Mouse (Mus musculus): ENCODE results near the gene Rab8a. TPM values are rescaled to one million over a fixed set of nuclear protein-coding genes. Genes with fewer than 3 reads are reported as not detected.
A peak's percentile ranks its signal among the peaks of the same experiment; 100 is the strongest.

The Rab8a gene
- polyA plus RNA-seq, 3 experiments from 2014 or later, result 134 to 245 (median 197) TPM

DNA sequence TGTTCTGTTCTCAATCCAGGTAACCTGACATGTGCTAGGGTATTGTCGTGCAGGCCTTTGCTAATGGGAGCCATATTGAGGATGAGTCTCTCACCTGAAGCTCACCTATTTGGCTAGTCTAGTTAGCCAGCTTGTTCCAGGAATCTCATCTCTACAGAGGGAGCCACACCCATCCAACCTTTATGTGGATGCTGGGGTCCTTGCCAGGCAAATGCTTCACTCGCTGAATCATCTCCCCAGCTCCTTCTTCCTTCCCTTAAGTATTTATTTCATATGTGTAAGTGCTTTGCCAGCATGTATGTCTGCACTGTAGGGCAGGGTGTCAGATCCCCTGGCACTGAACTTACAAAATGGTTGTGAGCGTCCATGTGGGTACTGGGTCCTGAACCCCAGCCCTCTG lies 14.4 kb upstream of the Rab8a start:
- no peak for ATAC-seq

DNA sequence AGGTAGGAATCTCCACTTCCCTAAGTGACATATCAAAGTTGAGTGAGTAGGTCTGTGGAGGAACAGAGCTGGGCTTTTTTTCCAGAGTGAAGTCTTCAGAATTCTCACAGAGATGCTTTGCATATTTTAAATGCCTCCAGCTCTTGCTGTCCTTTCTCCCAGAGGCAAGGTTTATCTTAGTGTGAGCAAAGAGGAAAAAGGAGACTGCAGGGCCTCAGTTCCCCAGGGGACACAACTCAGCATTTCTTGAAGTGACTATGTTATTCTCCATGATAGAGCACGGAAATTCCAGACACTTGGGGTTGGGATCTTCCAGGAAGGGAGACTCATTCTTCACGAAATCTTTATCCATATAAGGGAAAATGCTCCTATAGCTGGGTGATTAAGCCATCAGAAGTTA lies 13.7 kb upstream of the Rab8a start:
- ATAC-seq, result no peak

DNA sequence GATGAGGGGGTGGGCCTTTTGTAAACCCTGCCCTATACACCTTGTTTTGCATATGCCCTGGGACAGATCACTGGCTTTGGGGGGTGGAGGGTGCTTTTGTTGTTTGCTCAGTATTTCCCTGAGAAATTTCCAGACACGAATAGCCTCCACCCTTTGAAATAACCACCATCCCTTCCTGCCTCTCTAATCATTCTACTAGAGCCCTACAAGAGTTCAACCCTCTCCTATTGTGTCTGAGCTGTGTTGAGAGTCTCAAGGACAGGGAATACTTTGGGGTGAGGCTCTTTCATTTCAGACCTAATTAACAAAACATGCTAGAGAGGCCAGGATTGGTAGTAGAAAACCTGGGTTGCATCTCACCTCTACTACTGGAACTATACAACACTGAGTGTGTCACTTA lies 11.9 kb upstream of the Rab8a start:
- no peak for ATAC-seq

DNA sequence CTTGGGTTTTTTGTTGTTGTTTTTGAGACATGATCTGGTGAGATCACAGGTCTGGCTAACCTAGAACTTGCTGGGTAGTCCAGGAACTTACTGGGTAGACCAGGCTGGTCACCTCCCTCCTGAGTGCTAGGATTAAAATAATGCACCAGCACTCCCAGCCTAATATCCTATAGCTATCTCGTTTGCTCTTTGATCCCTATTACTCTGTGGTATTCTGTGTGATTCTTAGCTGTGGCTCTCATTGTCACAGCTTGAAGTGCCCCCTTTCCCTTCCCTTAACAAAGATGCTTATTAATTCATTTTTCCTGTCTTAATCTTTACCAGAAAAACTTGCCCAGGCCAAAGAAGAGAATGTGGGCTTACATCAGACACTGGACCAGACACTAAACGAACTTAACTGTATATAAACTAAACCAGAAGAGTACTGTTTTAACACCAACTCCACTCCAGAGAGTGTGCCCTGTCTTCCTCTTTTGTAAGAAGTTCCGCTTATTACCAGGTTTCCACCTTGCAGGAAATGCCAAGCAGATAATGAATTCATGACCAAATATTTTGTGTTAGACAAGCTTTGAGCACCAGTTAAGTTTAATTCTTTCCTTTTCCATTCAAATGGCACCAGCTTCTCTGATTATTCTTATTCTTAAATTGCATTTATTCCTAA lies 9.5 kb upstream of the Rab8a start:
- no peak for ATAC-seq

DNA sequence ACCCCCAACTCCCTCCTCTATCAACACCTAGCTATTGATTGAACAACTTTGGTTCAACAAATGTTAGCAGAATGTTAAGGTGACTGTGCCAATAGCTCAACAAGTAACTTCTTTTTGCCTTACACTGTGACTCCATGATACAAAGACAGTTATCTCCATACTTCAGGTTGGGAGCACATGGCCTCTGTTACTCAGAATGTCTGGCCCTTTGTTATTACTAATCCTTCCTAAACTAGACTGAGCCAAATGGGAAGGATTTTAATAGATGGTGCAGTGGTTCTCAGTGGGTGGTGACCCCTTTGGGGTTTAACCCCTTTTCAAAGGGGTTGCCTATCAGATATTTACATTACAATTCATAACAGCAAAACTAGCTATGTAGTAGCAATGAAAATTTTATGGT lies 7.6 kb upstream of the Rab8a start:
- no peak for ATAC-seq

DNA sequence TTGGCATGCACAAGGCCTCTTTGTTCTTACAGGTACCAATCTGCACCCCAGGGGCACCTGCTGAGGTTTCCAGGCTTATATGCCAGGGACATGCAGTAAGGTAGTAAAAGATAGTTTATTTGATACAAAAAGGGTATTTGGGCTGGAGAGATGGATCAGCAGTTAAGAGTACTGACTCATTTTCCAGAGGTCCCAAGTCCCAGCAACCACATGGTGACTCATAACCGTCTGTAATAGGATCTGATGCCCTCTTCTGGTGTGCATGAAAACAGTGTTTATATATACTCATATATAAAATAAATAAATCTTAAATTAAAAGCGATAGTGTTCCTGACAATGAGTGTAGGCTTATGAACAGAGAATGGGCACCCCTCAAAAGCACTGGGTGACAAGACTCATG lies 2.9 kb upstream of the Rab8a start:
- ATAC-seq, result no peak

DNA sequence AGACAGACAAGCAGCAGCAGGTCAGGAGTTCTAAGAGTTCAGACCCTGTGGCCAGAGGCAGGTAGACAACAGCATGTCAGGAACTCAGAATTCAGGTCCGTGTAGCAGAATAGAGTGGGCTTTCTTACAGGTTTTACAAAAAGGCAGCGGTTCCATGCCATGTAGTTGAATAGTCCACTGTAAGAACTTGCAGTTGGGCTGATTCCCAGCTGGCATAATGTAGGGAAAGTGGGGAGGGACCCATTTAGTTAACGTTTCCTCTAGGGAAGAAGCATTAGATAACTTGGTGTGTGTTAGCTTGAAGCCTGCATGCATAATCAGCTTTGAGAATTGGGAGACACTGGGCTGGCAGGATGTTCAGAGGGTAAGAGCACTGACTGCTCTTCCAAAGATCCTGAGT lies 2.3 kb upstream of the Rab8a start:
- no peak for ATAC-seq

DNA sequence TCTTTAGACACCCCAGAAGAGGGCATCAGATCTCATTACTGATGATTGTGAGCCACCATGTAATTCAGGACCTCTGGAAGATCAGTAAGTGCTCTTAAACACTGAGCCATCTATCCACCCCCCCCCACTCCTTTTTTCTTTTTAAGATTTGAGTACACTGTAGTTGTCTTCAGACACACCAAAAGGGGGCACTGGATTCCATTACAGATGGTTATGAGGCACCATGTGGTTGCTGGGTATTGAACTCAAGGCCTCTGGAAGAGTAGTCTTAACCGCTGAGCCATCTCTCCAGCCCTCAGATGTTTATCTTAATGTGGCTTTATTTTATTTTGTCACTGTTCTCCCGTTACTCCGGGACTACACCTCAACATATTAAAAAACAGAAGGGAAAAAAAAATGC lies 993 bp upstream of the Rab8a start:
- no peak for ATAC-seq

DNA sequence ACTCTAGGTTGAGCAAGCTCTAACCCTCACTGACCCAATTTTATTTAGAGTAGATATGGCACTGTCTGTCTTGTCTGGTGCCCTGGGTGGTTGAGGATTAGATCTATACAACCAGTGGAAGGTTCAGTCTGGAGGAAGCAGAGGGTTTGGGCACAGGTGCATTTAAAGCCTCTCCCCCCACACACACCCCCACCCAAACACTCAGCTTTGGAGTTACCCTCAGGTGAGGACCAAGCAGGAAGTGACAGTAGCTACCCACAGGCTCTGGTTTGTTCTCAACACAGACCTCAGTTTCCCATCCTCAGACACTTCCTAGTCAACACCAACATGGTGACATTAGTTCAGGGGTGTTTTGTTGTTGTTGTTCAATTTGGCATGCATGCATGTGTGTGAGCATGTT lies 1.8 kb downstream of the Rab8a start:
- ATAC-seq, result no peak

DNA sequence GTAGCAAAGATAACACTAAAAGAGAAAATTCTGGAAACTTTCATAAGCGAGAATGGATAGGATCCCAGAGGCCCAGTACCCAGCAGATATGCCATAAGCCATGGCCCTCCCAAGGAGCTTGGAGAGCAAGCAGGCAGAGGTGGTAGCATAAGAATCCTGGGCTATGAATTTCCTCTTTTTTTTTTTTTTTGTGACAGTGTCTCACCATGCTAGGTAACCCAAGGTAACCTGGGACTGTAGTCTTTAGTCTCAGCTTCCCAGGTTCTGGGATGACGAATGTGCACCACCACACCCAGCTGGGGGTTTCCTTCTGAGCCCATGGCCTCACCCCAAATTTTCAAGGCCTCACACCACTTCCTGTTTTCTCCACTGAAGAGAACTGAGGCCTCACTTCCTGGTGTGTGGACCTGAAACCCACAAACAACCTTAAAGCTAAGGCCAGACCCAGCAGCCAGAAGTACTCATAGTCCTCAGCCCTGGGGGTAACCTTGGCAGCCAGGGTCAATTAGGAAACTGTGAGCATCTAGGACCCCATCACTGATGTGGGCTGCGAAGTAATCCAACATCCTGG lies 8.2 kb downstream of the Rab8a start:
- ATAC-seq, result peak; percentile 96

DNA sequence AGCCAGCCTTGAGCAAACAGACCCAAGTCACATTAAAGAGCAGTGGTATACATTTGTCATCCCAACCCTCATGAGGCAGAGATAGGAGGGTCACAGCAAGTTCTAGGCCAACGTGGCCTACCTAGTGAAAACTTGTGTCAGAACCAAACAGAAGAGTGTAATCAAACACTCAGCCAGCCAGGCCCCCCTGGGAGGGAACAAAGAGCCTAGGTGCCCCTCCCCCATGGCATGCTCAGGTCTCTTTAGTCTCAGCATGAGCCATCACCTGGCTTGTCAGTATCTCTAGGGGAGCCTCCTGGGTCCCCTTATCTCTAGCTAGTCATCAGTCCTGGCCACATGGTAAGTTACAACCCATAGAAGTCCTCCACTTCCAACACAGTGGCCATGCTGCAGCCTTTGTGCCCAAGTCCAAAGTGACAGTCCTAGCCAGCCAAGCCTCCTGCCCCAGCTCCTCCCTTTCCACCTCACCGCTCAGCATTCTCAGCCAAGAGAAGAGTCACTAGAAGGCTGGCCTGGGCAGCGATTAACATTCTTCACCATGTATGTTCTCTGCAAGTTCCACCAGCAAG lies 8.8 kb downstream of the Rab8a start:
- peak; percentile 27 for ATAC-seq

DNA sequence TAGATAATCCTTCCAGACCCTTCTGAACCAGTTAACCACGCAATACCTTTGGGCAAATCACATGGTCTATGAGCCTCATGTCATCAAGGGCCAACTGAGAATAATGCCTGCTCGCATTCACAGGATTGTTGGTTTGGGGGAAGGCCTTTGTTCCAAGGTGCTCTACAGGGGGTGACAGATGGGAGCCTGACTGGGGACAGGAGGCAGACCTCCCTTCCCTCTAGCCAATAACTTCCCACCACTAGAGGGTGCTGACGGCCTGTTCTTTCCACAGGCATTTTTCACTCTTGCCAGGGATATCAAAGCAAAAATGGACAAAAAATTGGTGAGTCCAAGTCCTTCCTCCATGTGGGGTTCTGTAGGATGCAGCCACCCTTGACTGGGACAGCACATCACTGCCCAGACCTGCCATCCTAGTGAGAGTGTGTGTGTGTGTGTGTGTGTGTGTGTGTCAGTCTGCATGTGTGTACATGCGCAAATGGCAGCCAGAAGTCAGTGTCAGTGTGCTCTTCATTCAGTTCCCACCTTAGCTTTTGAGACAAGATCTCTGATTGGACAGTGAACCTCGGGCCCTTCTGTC lies 16.4 kb downstream of the Rab8a start:
- peak; percentile 76 for ATAC-seq

DNA sequence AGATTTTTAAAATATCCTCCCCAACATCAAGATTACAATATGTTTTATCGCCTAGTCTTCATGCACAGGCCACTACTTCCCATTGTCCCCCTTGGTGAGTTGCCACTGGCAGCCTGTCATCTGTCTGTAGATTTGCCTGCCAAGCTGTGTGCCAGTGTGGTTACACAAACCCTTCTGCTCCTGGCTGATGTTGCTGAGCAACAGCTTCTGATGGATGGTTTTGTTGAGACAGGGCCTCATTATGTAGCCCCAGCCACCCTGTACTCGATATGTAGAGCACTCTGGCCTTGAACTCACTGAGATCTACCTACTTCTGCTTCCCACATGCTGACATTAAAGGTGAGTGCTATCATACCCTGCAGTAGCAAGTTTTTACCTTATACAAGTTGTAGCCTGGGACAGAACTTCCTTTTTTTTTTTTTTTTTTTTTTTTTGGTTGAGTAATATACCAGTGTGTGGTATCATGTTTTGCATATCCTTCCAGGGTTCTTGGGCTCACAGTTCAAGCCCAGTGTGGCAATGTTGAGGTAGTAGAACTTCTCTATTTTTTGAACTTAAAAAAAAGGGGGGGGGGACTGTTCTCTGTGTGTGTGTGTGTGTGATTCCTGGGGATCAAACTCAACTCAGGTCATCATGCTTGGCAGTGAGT lies 22.7 kb downstream of the Rab8a start:
- ATAC-seq, result no peak

DNA sequence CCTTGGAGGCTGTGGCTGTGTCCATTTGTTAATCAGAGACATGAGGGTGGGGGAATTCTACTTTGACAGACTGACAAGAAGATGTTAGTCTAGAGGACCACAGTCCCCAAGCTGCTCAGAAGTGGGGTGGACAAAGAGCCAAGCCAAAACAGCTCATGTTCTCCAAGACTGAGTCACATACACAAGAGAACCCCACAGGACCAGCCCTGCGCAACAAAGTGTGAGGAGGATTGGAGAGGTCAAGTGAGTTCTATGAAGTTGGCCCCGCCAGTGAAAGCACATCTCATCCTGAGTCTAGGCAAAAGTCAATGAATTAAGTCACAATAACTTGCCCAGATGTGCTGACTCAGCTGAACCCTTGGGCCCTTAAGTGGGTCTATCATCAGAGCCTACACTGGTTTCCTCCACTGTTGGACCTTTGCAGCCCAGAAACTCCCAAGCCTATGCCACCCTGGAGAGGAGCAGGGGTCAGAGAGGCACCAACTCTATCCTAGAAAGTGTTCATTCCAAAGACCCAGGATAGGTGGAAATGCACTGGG lies 26.9 kb downstream of the Rab8a start:
- no peak for ATAC-seq

DNA sequence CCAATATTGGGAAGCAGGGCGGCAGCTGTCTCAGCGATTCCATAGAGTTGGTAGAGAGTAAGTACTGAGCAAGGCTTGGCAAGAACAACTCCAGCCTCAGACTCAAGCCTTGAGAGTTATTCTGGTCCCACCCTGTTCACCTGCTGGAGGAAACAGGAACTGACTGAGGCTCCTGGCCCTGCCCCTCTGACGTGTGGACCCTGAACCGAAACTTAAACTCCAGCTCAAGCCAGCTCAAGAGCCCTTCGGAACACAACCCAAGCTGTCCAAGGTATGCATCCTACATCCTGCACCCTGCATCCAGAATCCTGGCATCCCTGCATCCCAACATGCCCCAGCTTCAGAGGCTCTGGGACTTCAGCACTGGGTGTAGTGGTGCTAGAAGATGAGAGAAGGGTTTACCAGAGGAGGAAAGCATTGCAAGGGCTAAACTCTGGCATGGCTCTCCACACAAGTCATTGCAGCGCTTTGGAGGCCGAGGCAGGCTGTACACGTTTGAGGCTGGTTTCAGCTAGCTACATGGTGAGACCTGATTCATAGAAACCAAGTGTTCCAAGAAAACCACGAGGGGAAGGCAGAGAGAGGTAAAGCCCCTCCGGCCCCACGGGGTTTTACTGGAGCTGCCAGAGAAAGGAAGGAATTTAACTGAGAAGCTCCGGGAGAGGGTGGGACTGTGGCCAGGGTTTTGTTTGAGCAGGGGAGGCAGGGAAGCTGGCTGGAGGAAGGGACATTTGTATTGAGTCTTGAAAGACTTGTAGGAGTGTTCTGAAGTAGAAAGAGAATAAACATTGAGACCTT lies 28.6 kb downstream of the Rab8a start, which contains the start of gene Hsh2d:
Gene Hsh2d, plus strand, starts transcription at position 222 of the 798 bp plus-strand sequence.
- peak; percentile 98 for ATAC-seq

DNA sequence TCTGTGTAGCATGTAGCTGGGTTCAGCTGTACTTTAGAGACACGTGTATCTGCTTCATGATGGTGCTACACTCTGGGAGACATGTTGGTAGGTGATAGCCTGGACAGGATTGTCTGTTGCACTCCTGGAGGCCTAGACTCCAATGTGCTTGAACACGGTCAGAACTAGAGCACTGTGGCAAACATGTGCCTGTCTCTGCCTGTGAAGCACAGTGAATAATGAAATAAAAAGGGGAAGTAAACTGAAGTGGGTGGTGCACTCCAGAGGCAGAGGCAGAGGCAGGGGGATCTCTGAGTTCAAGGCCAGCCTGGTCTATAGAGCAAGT lies 29.2 kb downstream of the Rab8a start:
- ATAC-seq, result no peak

DNA sequence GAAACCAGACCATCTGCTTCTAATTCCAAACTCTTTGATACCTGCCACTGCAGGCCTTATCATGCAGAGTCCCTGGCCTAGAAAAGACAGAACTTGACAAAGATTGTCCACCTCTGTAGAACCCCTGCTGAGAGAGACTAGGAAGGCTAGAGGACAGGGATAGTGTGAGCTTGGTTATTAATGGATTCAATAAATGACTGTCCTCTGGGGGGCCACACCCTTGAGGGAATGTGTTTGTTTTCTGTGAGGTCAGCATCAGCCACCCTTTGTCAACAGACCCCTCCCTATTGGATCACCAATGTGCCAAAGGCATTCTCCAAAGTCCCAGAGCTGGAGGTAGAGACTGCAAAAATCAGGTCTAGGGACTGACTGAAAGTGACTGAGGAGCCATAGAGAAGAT lies 31.1 kb downstream of the Rab8a start:
- ATAC-seq, result no peak

DNA sequence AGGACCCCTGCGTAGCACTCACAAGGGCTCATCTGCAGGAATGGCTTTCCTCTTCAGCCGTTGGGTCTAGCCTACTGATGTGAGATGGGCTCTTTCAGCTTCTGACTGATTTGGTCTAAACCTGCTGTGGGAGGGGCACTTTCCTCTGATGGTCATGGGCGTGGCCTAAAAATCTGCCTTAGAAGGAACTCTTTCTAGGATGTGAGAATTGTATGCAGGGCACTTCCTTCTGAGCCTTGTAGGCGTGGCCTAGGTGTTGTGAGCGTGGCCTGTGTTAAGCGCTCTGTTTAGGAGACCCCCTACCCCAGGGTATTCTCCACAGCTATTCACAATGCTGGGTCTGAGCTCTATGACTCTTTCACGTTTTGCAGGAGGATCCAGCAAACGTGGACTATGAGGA lies 37.0 kb downstream of the Rab8a start:
- no peak for ATAC-seq

DNA sequence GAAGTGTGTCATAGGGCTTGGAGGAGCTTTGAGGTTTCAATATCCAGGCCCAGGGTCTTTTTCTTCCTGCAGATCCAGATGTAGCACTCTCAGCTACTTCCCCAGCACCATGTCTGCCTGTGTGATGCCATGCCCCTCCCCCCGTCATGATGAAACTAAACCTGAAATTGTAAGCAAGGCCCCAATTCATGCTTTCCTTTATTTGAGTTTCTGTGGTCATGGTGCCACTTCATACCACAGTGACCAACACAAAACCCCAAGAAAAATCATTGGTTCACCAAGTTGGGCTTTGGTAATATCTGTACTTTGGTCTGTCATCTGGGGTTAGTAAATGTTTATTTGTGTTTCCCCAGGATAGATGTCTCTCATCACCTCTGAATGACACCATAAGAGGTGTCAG lies 47.6 kb downstream of the Rab8a start:
- no peak for ATAC-seq

DNA sequence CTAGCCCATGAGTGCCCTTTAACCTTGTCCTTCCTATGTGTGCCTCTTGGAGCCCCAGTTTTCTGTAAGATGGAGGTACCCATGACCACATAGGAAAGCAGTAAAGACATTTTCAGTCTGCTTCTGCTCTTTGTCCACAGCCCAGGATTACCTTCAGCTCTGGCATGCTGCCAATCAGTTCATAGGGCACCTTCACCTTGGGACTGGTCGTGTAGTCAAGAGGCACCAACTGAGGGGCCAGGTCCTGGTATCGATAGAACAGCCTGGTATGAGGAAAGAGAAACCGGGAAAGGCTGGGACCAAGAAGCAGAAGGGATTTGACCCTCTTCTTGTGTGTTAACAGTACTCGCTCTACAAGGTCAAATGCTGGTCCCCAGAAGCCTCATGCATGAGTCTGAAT lies 49.2 kb downstream of the Rab8a start:
- no peak for ATAC-seq

DNA sequence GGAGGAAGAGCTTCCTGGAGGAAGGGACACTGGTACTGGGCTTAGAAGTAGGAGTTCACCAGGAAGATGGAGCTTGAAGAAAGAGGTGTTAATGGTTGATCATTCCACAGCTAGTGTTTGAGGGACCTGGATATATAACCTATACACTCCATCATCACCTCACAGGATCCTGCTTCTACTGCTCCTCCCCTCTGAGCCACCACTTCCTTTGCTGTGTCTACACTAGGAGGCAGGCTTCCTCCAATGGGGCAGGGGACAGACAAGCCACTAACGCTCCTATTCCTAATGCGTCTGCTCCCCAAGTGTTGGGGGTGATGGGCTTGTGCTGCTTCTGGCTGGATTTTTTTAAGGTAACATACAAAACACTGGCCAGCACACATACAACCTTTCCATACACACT lies 49.7 kb downstream of the Rab8a start:
- ATAC-seq, result peak; percentile 61

DNA sequence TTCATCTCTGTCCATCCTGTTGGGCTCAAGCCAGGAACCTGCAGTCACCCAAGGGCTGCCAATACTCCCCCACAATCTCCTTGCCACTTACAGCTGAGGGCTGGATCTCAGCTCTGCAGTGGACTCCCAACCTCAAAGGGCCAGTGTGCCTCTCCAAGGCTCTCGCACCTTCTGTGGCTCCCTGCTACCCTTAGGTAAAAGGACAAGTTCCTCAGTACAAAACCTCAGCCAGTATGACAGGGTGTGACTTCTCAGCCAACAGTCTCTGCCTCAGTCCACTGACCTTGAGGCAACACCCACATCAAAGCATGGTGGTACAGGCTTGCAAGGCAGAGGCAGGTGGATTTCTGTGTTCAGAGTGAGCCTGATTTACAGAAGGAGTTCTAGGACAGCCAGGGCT lies 50.8 kb downstream of the Rab8a start:
- ATAC-seq, result no peak

DNA sequence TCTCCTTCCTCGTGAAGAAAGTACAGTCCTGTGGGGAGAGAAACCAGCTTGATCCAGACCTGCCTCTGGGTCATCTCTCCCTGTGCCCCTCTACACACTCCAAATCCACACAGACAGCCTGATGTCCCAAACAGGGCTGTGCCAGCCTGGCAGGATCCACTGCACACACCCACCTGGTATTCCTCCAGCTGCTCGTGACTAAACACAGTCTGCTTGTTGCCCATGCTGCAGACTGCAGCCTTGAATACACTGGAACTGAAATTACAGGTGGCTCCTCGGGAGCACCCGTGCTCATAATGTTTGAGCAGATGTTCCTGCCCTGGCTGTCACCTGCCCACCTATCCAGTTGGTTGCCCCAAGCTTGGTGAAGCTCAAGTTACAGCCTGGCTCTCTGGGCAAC lies 51.8 kb downstream of the Rab8a start, which contains the start of gene Cib3:
Gene Cib3, minus strand, starts transcription at position 87 of the 400 bp plus-strand sequence.
- no peak for ATAC-seq
